Mouse (Mus musculus): ENCODE measurements around the gene Hmgb2. TPM values are rescaled to one million over a fixed set of nuclear protein-coding genes. Genes with fewer than 3 reads are reported as not detected.

The Hmgb2 gene
- 146 TPM for polyA plus RNA-seq (2017; shearing (Covaris generic))

DNA sequence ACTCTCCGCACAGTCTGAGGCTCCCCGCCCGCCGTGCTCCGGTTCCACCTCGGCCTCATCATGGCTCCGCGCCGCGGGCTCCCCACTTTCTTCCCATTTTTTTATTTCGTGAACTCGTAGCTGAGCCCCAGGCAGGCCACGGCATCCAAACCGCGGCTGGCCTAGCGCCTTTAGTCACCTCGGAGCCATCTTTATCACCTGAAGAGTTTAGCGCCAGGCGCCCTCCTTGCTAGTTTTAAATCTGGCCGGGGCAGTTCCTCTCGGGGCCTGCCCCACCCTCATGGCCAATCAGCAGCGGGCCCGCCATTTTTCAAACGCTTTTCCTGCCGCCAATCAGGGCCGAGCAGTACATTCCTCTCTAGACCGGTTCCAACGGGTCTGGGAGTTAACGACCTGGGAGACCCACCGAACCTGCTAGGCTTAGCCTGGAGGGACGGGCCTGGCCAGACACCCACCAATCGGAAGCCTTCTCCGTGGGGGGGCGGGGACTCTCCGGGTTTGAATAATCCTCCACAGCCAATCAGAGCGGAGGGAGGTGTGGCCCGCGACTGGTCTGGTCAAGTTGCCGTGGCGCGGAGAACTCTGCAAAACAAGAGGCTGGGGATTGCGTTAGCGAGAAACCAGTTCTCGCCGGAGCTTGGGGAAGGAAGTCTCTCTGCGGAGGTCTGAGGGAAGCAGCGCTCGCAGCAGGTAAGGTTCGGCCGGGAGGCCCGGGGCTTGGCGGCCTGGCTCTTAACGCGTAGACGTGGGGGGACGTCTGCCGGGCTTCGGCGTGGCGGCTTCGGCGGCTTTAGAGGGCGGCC is at the start of gene Hmgb2:
Gene Hmgb2, plus strand, starts transcription at position 592 of the 803 bp plus-strand sequence.

GRCm38 (mm10) chr8:57487441-57488155 is 24.1 kb upstream of the Hmgb2 start, which contains the start of gene Sap30:
TSS of gene Sap30 (minus strand) at chr8:57487860.

Other genes with a start within 250 kb of the Hmgb2 start
- not detected for gene Hand2, start 190.9 kb upstream of the Hmgb2 start, polyA plus RNA-seq (2017; shearing (Covaris generic))
- not detected for gene Scrg1, start 56.0 kb upstream of the Hmgb2 start, polyA plus RNA-seq (2017; shearing (Covaris generic))
- gene Sap30, start 24.0 kb upstream of the Hmgb2 start, polyA plus RNA-seq (2017; shearing (Covaris generic)), result 30.2 TPM
- gene Galnt7, start 141.1 kb downstream of the Hmgb2 start, polyA plus RNA-seq (2017; shearing (Covaris generic)), result 41.4 TPM

Data from effector memory CD4-positive, alpha-beta T cell, adult 5 months (primary cell).